Mouse (Mus musculus) forebrain, postnatal 0 days (tissue): ENCODE results near the gene Kcnh5. TPM values are rescaled to one million over a fixed set of nuclear protein-coding genes. Genes with fewer than 3 reads are reported as not detected.
A peak's percentile ranks its signal among the peaks of the same experiment; 100 is the strongest.

Experiments used
- ATAC-seq: fragments of 200-750 bp; cut with Nextera tagmentation; 2 replicates; pipeline ENCODE4 v1.8.0; 2017; ENCODE audit warnings: mild to moderate bottlenecking, moderate library complexity
- DNase-seq: peaks from one replicate; pipeline ENCODE4 v3.0.0-alpha.2; 2015
- H3K27ac ChIP-seq: fragments of 300-500 bp; sonication (generic); 2 replicates; pipeline ENCODE4 v1.5.1; 2014; ENCODE audit warnings: low read depth, mild to moderate bottlenecking, antibody characterized with exemption, low read length, moderate library complexity, mixed read lengths
- H3K27me3 ChIP-seq: fragments of 300-500 bp; sonication (generic); 2 replicates; pipeline ENCODE4 v1.6.1; 2014; ENCODE audit warnings: mild to moderate bottlenecking, low read length, mixed read lengths; ENCODE audit not compliant: insufficient read depth
- H3K36me3 ChIP-seq: fragments of 300-500 bp; sonication (generic); 2 replicates; pipeline ENCODE4 v1.6.1; 2014; ENCODE audit warnings: mild to moderate bottlenecking, moderate library complexity; ENCODE audit not compliant: insufficient read depth
- H3K4me1 ChIP-seq: fragments of 300-500 bp; sonication (generic); 2 replicates; pipeline ENCODE4 v1.6.1; 2014; ENCODE audit warnings: antibody characterized with exemption; ENCODE audit not compliant: insufficient read depth
- H3K4me2 ChIP-seq: fragments of 300-500 bp; sonication (generic); 2 replicates; pipeline ENCODE4 v1.6.1; 2014; ENCODE audit warnings: low read depth, mild to moderate bottlenecking, moderate library complexity
- H3K4me3 ChIP-seq: fragments of 300-500 bp; sonication (generic); 2 replicates; pipeline ENCODE4 v1.5.1; 2014; ENCODE audit warnings: low read depth, low read length, mixed read lengths
- H3K9ac ChIP-seq: fragments of 300-500 bp; sonication (generic); 2 replicates; pipeline ENCODE4 v1.6.1; 2014; ENCODE audit warnings: mild to moderate bottlenecking
- H3K9me3 ChIP-seq: fragments of 300-500 bp; sonication (generic); 2 replicates; pipeline ENCODE4 v1.6.1; 2016; ENCODE audit warnings: low read length
- CTCF ChIP-seq: sonication (generic); IDR thresholded peaks from 2 replicates; pipeline ENCODE4 v1.5.1; 2016; ENCODE audit warnings: antibody characterized with exemption, control low read depth, low read depth
- WGBS: fragments of 180-500 bp; shearing (Covaris S2); extraction: QIAGEN DNeasy Blood & Tissue Kit; methylation state at CpG from one replicate; pipeline ENCODE4 v1.1.7; 2014; 5-methylcytosine and 5-hydroxymethylcytosine counted together
- polyA plus RNA-seq: library from polyadenylated mRNA; unstranded; fragments of >200 nt; fragmentation: Nextera tagmentation; extraction: Ambion mirVana; gene quantifications from 2 replicates; pipeline ENCODE4 v1.2.1, GENCODE M21; 2015
- total RNA-seq: library from RNA; depleted of rRNA; stranded (reverse); fragments of >200 nt; gene quantifications from 2 replicates; pipeline ENCODE4 v1.2.3, GENCODE M21; 2014; rRNA removed

Gene Kcnh5
- total and polyA plus RNA-seq, 2 experiments from 2014 or later: 1.5 to 7.4 TPM

- ATAC-seq: peak; percentile 73
- H3K9me3 ChIP-seq: no peaks in the 10 kb centered on the region
- H3K4me1 ChIP-seq: peaks cover 7% of the 10 kb centered on the region; the same call in 1 of the 2 replicates
- no peak overlapping the region for H3K4me3 ChIP-seq
- no peak overlapping the region for H3K27ac ChIP-seq
- H3K4me2 ChIP-seq: no peak overlapping the region
- no peak overlapping the region for H3K9ac ChIP-seq
- no peak for TF ChIP-seq CTCF
- no peaks in the 10 kb centered on the region for H3K27me3 ChIP-seq
- DNase-seq: peak; percentile 23
- H3K36me3 ChIP-seq: no peaks in the 10 kb centered on the region
- WGBS: 12% methylated on average over 2 of the region's 2 CpGs
Measured at GRCm38 (mm10) chr12:74850323-74850722, 326.8 kb downstream of the Kcnh5 start.

- ATAC-seq: no peak
- no peak for DNase-seq
- Histone ChIP-seq H3K4me2 (no peak overlapping the region), H3K9me3 (no peaks in the 10 kb centered on the region), H3K36me3 (no peaks in the 10 kb centered on the region), H3K4me3 (no peak overlapping the region), H3K9ac (no peak overlapping the region), H3K4me1 (peaks cover 7% of the 10 kb centered on the region; the same call in 1 of the 2 replicates), H3K27me3 (no peaks in the 10 kb centered on the region), H3K27ac (no peak overlapping the region)
- no peak for TF ChIP-seq CTCF
- WGBS: 78% methylated on average over 4 of the region's 4 CpGs
Measured at GRCm38 (mm10) chr12:74849912-74850311, 327.2 kb downstream of the Kcnh5 start.

DNA sequence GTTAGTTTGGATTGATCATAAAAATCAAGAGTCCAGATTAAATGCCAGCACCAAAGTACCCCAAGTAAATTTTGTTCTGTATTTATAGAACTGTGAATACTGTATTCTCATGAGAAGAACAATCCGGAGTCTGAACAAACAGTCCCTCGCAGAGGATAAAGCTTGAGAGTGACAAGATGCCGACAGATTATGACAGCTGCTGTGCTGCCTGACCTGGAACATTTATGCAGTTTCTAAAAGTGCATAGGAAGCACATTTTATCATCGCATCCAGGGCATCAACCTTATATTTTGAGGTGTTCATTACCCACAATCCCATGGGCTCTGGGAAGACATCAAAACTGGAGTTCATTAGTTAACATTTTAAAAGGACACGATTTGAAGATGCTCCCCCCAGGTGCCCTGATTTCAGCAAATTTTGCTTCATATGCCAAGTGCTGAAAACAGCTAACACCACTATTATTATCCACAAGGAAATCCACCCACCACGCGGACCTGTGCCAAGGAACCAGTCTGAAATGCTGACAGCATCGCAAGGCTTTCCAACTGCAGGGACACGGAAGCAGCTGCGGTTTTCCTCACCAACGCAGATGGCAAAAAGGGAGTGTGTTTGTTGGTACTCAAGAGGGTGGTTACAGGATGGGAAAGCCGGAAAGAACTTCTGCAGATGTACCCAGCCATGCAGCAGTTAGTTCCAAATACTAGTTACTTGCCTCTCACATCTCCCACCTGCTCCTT, 328.4 kb downstream of the Kcnh5 start:
- Histone ChIP-seq H3K4me3 (no peak overlapping the region), H3K4me1 (peaks cover 7% of the 10 kb centered on the region; the same call in 1 of the 2 replicates), H3K4me2 (peak overlapping the region; percentile 33), H3K27ac (no peak overlapping the region), H3K27me3 (no peaks in the 10 kb centered on the region), H3K9ac (no peak overlapping the region), H3K9me3 (no peaks in the 10 kb centered on the region), H3K36me3 (no peaks in the 10 kb centered on the region)
- TF ChIP-seq CTCF: no peak
- DNase-seq (peak; percentile 81), ATAC-seq (peak; percentile 88)
- WGBS: 42% methylated on average over 12 of the region's 12 CpGs

Other genes starting within 250 kb of the Kcnh5 start
- gene Rhoj, start 131.0 kb upstream of the Kcnh5 start, total RNA-seq: 10.2 and 11.4 TPM in 2 replicates
- gene Rhoj, start 131.0 kb upstream of the Kcnh5 start, polyA plus RNA-seq: 11.8 and 11.9 TPM in 2 replicates
- not detected in 2 replicates for gene Gphb5, start 239.4 kb upstream of the Kcnh5 start, total RNA-seq
- not detected in 2 replicates for gene Gphb5, start 239.4 kb upstream of the Kcnh5 start, polyA plus RNA-seq